Mouse (Mus musculus): Measurements from ENCODE around the gene Lin54. TPM values are rescaled to one million over a fixed set of nuclear protein-coding genes. Genes with fewer than 3 reads are reported as not detected.

The Lin54 gene
- 4.1 and 4.4 TPM in 2 replicates for polyA plus RNA-seq (2015; fragmentation: Nextera tagmentation; extraction: Ambion mirVana)

DNA sequence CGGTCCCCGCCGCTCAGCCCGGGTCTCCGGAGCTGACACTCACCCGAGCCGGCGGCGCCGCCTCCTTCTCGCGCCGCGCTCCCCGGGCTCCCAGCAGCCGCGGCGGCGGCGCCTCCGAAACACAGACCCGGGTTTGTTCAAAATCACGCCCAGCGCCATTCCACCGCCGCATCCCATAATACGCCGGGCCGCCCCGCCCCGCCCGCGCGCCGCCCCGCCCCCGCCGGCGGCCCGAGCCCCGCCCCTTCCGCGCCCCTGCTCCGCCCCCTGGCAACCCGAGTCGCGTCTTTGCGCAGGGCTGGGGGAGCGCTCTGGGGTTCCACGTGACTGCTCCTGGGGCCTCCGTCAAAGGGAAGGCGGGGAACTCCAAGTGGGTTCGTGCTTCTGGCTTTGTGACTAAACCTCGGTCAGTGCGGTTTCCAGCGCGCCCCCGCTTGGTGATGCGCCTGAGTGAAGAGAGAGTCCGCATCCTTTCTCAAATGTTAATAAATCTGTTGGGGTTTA is at the start of gene Lin54:
Lin54 (minus strand) TSS at position 182 of the 504 bp plus-strand sequence.

DNA sequence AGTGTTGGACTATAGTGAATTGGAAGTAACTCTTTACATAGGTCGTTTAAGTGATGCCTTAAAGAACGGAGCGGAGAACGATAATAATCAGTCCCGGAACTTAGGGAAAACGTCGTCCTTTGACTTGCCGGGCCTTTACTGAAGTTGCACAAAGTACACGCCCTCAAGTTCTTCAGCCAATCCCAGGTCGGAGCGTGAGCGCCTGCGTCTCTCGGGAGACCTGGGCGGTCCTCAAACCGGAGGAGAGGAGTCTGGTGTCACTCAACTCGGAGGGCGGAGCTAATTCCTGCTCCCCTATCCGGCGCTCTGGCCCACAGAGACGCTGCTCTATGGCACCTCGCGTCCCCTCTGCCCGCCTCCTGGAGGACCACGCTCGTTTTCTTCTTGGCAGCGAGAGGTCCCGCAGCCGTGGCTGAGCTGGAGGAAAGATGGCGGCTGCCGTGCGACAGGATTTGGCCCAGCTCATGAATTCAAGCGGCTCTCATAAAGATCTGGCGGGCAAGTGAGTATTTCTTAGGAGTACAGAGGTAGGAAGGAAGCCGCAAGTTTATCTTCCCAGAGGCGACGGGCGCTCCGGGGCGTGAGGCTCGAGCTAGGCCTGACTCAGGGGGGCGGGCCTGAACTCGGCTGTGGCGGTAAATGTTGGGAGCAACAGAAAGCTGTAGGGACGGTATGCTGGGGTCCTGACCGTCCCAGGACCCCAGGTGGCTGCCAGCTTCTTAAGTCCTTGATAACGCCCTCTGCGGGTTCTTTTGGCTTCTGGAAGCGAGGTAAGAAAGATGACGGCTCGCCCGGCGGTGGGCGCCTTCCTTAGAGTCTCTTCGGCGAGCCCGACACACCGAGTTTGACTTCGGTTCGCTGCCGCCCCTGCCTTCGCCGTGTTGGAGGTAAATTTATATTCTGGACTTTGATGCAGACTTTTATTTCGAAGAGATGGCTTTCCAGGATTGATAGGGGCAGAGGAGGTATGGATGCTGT is 17.9 kb upstream of the Lin54 start, which contains the start of gene Cops4:
Cops4 (plus strand) TSS at position 261 of the 978 bp plus-strand sequence.

DNA sequence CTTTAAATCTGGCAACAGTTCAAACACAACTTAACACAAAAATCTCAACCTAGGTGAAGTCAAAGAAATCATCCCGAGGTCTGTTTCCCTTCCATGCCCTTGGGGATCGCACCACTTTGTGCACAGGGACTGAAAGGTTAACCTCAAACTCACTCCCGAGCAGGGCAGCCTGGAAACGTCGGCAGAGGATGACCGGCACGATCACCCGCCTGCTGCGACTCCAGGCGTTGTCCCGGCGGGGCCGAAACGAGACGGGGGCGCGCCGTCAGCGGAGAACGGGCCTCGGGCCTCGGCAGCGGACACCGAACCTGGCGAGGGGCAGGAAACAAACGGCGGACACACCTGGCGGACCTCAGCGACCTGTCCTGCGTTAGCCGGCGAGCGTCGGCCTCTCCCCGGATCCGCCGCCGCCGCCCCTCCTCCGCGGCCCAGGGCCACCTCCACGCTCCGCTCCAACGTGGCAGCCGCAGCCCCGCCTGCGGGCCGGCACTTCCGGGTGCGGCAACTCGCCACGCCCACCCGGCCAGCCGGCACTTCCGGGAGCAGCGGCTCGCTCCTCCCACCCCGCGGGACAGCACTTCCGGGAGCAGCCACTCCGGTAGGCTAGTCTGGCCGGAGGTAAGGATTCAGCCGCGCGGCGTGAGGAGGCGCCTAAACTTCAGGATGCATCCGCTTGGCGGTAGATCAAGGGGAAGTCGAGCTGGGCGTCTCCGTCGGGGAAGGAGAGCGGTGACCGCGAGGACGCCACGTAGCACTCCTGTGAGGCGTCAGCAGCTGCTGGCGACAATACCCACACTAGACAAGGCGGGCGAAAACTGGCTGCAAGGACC is 84.5 kb downstream of the Lin54 start, which contains the start of gene Sec31a:
Sec31a (minus strand) TSS at position 474 of the 830 bp plus-strand sequence.

Small RNA genes lying within 50 kb of the gene (microRNA-seq; reads per million reads assigned to microRNA genes)
- 0 reads per million in 2 experiments for gene Gm23222

Other genes starting within 250 kb of the Lin54 start
- gene Sec31a, start 84.4 kb downstream of the Lin54 start, polyA plus RNA-seq (2015; fragmentation: Nextera tagmentation; extraction: Ambion mirVana): 90.7 and 104 TPM in 2 replicates
- 158 and 166 TPM in 2 replicates for gene Cops4, start 17.7 kb upstream of the Lin54 start, polyA plus RNA-seq (2015; fragmentation: Nextera tagmentation; extraction: Ambion mirVana)
- 15.0 and 15.4 TPM in 2 replicates for gene Plac8, start 71.6 kb upstream of the Lin54 start, polyA plus RNA-seq (2015; fragmentation: Nextera tagmentation; extraction: Ambion mirVana)
- gene Coq2, start 174.5 kb upstream of the Lin54 start, polyA plus RNA-seq (2015; fragmentation: Nextera tagmentation; extraction: Ambion mirVana): 37.3 and 37.7 TPM in 2 replicates
- 1.6 and 2.2 TPM in 2 replicates for gene Hpse, start 219.1 kb upstream of the Lin54 start, polyA plus RNA-seq (2015; fragmentation: Nextera tagmentation; extraction: Ambion mirVana)

Measured in skeletal muscle tissue, postnatal 0 days (tissue).